ENCODE assay signal across 9 mouse cellular contexts in the genomic region with DNA sequence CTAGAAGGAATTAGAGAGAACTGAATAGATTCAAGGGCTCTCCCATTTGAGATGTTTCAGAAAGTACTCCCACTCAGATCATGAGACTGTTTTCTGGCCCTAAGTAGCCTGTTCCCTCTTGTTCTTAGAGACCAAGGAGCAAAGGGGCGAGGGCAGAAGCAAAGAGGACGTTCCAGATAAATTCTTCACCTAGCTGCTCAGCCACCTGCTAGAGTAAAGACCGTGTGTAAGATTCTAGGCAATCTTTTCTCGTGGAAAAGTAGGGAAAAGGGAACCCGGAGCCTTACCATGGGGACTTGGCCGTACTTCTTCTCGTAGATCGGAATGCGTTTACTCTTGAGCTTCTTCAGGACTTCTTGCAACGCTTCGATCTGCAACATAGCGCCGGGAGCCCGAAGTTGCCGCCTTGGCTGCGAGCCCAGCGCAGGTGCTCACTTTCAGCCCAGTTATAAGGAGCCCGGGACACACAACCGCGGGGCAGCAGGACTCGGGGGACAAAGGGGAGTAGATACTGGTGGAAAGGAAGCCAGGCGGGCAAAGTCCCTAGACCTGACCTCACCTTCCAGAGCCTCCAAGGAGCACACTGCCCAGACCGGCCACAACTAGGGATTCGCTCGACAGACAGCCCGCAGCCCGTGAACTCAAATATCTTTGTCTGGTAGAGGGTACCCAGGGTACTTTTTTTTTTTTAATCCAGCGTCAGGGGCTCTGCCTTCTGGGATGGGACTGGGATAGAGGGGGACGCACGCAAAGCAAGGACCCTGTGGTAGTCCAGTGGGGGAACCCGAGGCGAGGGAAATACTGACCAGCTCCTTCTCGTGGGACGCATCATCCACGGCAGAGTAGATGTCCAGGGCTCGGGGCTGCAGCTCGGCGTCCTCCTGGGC. TPM values are rescaled to one million over a fixed set of nuclear protein-coding genes. Genes with fewer than 3 reads are reported as not detected.
A peak's percentile ranks its signal among the peaks of the same experiment; 100 is the strongest.
DNase-seq lines count a peak whose midpoint lies in the region; ATAC-seq lines count a peak whose summit lies in the region.
"Had no signal": no experiment of that assay in that cellular context is flagged by ENCODE, and none has a peak within 500 bp of the region (broad histone marks: within the 10 kb centered on the region; RNA-seq: fewer than 3 reads in every experiment).

No protein-coding gene starts in this region.

- no peak overlapping the region for H3K27ac ChIP-seq in heart, embryonic 15.5 days
- no peak overlapping the region for H3K27ac ChIP-seq in forebrain, embryonic 16.5 days (ENCODE audit: low read length)
- no peak overlapping the region for H3K27ac ChIP-seq in midbrain, embryonic 13.5 days

- 0 out of 2 replicates have a peak overlapping the region, but pooled peaks have one; percentile 1 for H3K4me3 ChIP-seq in heart, embryonic 15.5 days
- H3K4me3 ChIP-seq in forebrain, embryonic 16.5 days (replicated peaks; ENCODE audit: low read length), result peak overlapping the region; percentile 45
- H3K4me3 ChIP-seq in midbrain, embryonic 13.5 days (replicated peaks), result peak overlapping the region; percentile 43

- no peaks in the 10 kb centered on the region for H3K9me3 ChIP-seq in heart, embryonic 15.5 days (replicated peaks)
- H3K9me3 ChIP-seq in forebrain, embryonic 16.5 days (ENCODE audit: control insufficient read depth, low read length), result no peaks in the 10 kb centered on the region
- H3K9me3 ChIP-seq in midbrain, embryonic 13.5 days, result no peaks in the 10 kb centered on the region

- 9% methylated on average over 38 of the region's 38 CpGs for WGBS in heart, embryonic 15.5 days
- 4% methylated on average over 38 of the region's 38 CpGs for WGBS in forebrain, embryonic 16.5 days
- WGBS in midbrain, embryonic 13.5 days, result 4% methylated on average over 38 of the region's 38 CpGs

- no peak for ATAC-seq in heart, embryonic 15.5 days (replicated peaks; ENCODE audit: insufficient number of reproducible peaks, insufficient read depth, low FRiP score, low read depth)
- ATAC-seq in forebrain, embryonic 16.5 days, result peak; percentile 26; the same call in 1 of the 2 replicates
- peak; percentile 69 for ATAC-seq in midbrain, embryonic 13.5 days

- no peaks in the 10 kb centered on the region for H3K36me3 ChIP-seq in heart, embryonic 15.5 days
- no peaks in the 10 kb centered on the region for H3K36me3 ChIP-seq in forebrain, embryonic 16.5 days (ENCODE audit: control insufficient read depth, insufficient read depth)
- H3K36me3 ChIP-seq in midbrain, embryonic 13.5 days, result no peaks in the 10 kb centered on the region

- no peak overlapping the region for H3K9ac ChIP-seq in heart, embryonic 15.5 days
- H3K9ac ChIP-seq in forebrain, embryonic 16.5 days (replicated peaks; ENCODE audit: low read depth, low read length), result peak overlapping the region; percentile 18; the same call in 1 of the 2 replicates
- H3K9ac ChIP-seq in midbrain, embryonic 13.5 days (replicated peaks), result peak overlapping the region; percentile 57

- intact Hi-C loops in left cerebral cortex, postnatal 4 days (cut with DNase I), result no loop called here

- 0 out of 2 replicates have a peak overlapping the region, but pooled peaks have one; percentile 33 for H3K4me2 ChIP-seq in heart, embryonic 15.5 days
- H3K4me2 ChIP-seq in forebrain, embryonic 16.5 days (ENCODE audit: low read length), result peak overlapping the region; percentile 62
- peak overlapping the region; percentile 62 for H3K4me2 ChIP-seq in midbrain, embryonic 13.5 days (replicated peaks)

- no peak for DNase-seq in heart, adult 8-10 months (ENCODE audit: low spot score)
- peak; percentile 13 for DNase-seq in brain, adult 2 months (ENCODE audit: low read depth, low spot score)
- DNase-seq in left cerebral cortex, postnatal 4 days, result no peak
- no peak for DNase-seq in adrenal gland, postnatal 25 days
- no peak for DNase-seq in heart, adult 9 months (ENCODE audit: low spot score in 2 of 2)

- H3K4me1 ChIP-seq in heart, embryonic 15.5 days (replicated peaks), result peaks cover 3% of the 10 kb centered on the region
- H3K4me1 ChIP-seq in forebrain, embryonic 16.5 days (replicated peaks; ENCODE audit: control insufficient read depth, insufficient read depth, low read length), result peaks cover 14% of the 10 kb centered on the region
- peaks cover 20% of the 10 kb centered on the region for H3K4me1 ChIP-seq in midbrain, embryonic 13.5 days (replicated peaks)

- H3K27me3 ChIP-seq in heart, embryonic 15.5 days, result peaks cover 53% of the 10 kb centered on the region
- H3K27me3 ChIP-seq in forebrain, embryonic 16.5 days (replicated peaks; ENCODE audit: control insufficient read depth, insufficient read depth, low read length), result peaks cover 22% of the 10 kb centered on the region
- peaks cover 47% of the 10 kb centered on the region for H3K27me3 ChIP-seq in midbrain, embryonic 13.5 days

RNA-seq across cellular contexts. Expression of gene Cartpt, which starts 1.0 kb away (rescaled TPM):
- 0.25 and 1.8 TPM in 2 replicates for polyA plus RNA-seq in heart, embryonic 15.5 days (2015; fragmentation: Nextera tagmentation; extraction: Ambion mirVana)
- not detected for total RNA-seq in heart, adult 8-10 months (2022)
- 0.68 and 2.4 TPM in 2 replicates for polyA plus RNA-seq in forebrain, embryonic 16.5 days (2015; fragmentation: Nextera tagmentation; extraction: Ambion mirVana)
- polyA plus RNA-seq in midbrain, embryonic 13.5 days (2015; fragmentation: Nextera tagmentation; extraction: Ambion mirVana), result 24.8 and 27.1 TPM in 2 replicates
- total RNA-seq in left cerebral cortex, postnatal 4 days (2021), result 1 to 10 TPM; 5.9 to 7.4 TPM
- 1.6 and 5.5 TPM in 2 replicates for total RNA-seq in adrenal gland, postnatal 25 days (2021)
- total RNA-seq: neutrophil, adult 5-6 weeks had no signal
